Mouse (Mus musculus): ENCODE data around the gene Olfr54. TPM values are rescaled to one million over a fixed set of nuclear protein-coding genes. Genes with fewer than 3 reads are reported as not detected.

The Olfr54 gene
- total RNA-seq, 2 experiments from 2014 or later: 0.45 to 0.67 TPM

Other genes starting within 250 kb of the Olfr54 start
- 10 to 100 TPM; 13.8 to 18.4 TPM for gene Zfp354c, start 186.5 kb upstream of the Olfr54 start, total RNA-seq (2021)
- under 1 TPM; 0.64 to 0.71 TPM for gene Zfp879, start 172.7 kb upstream of the Olfr54 start, total RNA-seq (2021)
- not detected for gene Grm6, start 163.6 kb upstream of the Olfr54 start, total RNA-seq (2021)
- 1 to 10 TPM; 6.0 to 6.7 TPM for gene Zfp454, start 126.6 kb upstream of the Olfr54 start, total RNA-seq (2021)
- 10 to 100 TPM; 10.3 to 10.7 TPM for gene Zfp2, start 98.1 kb upstream of the Olfr54 start, total RNA-seq (2021)
- 1 to 10 TPM; 1.8 to 2.9 TPM for gene Zfp354b, start 82.6 kb upstream of the Olfr54 start, total RNA-seq (2021)
- not detected for gene 4933414I15Rik, start 70.5 kb upstream of the Olfr54 start, total RNA-seq (2021)
- gene Prop1, start 60.5 kb upstream of the Olfr54 start, total RNA-seq (2021): not detected
- not detected for gene Olfr1378, start 47.7 kb upstream of the Olfr54 start, total RNA-seq (2021)
- not detected for gene Olfr1377, start 32.3 kb upstream of the Olfr54 start, total RNA-seq (2021)
- not detected for gene Olfr51, start 10.6 kb upstream of the Olfr54 start, total RNA-seq (2021)
- gene Olfr1375, start 33.9 kb downstream of the Olfr54 start, total RNA-seq (2021): not detected
- 1 to 10 TPM; 7.1 to 8.7 TPM for gene Zfp354a, start 45.0 kb downstream of the Olfr54 start, total RNA-seq (2021)
- gene Gm12569, start 206.2 kb downstream of the Olfr54 start, total RNA-seq (2021): not detected
- 100 to 1,000 TPM; 108 to 122 TPM for gene Clk4, start 247.5 kb downstream of the Olfr54 start, total RNA-seq (2021)
- gene BC049762, start 248.8 kb downstream of the Olfr54 start, total RNA-seq (2021): under 1 TPM; 0.37 to 0.59 TPM

Measured in adrenal gland, postnatal 4 days (tissue).